Mouse (Mus musculus): ENCODE results near the gene S100a6.

GRCm38 (mm10) chr3:90617586-90617985, 4.9 kb downstream of the S100a6 start:
- TF ChIP-seq CTCF (conservative IDR thresholded peaks at IDR 0.05; ENCODE audit: insufficient read depth, insufficient read length, low read depth, low read length): 0 out of 2 replicates have a peak, but pooled peaks have one; percentile 6
- no peak for TF ChIP-seq POLR2A (IDR thresholded peaks at IDR 0.05; ENCODE audit: low read depth, low read length)

All from kidney, adult 2 months (tissue).